Mouse (Mus musculus): ENCODE results near the gene Bard1. TPM values are rescaled to one million over a fixed set of nuclear protein-coding genes. Genes with fewer than 3 reads are reported as not detected.

The Bard1 gene
- 1 to 10 TPM; 2.2 to 2.8 TPM for total RNA-seq (2023)

DNA sequence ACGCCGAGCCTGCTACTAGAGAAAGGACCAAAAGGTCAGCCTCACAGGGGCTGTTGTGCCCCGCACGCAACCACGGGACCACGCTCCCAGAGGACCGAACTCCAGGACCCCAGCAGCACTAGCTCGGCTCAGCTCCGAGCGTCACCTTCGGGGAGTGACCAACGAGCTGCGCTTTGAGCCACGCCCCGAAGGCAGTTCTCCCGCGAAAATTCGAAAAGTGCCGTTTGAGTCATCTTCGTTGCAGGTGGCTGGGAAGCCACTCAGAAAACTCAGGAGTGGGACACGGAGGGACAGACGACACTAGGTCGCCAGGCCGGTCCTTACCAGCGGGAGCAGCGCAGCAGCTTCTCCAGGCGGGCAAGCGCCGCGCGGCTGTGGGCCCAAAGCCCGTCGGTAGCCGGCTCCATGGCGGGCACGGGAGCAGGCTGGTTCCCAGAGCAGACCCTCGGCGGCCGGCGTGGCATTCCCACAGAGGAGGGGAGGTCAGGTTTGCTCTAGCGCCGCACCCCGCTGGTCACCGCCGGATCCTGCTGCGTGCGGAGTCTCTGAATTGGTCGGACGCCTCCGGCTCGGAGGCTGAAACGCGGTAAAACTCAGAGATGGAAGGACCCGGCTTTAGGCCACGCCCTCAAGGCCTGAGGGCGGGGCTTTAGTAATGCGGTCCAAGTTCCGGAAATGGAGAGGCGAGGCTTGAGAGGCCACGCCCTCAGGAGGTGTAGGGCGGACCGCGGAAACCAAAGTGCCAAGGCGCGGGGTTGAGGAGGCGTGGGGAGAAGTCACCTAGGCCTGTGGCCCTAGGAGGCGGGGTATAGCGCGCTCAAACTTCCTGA is at the start of gene Bard1:
TSS of gene Bard1 (minus strand) at position 803 of the 830 bp plus-strand sequence.

Data from B cell, adult 67 days (primary cell).